Mouse (Mus musculus) right cerebral cortex, postnatal 4 days (tissue): ENCODE measurements around the gene Gpc3.
A peak's percentile ranks its signal among the peaks of the same experiment; 100 is the strongest.

Experiments used
- DNase-seq: peaks from one replicate; pipeline ENCODE4 v3.0.0-alpha.2; 2022

The Gpc3 gene

DNA sequence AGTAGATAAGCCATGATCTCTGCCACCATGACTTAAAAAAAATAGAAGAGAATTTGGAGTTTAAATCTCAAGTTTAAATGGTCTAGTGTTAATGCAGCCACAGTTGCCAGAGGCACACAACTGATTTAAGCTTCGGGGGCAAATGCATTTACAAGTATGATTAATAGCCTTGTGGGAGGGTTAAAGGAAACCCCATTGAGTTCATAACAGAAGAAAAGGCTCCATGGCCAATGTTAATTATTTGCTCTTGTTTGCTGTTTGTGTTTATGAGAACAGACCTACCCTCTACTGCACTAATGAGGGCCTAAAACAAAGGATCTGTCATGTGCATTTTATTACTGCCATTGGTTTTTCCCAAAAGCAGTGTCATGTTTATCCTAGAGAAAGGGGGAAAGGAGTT is 62.5 kb downstream of the Gpc3 start:
- DNase-seq: no peak

- no peak for DNase-seq
These were observed 69.1 kb downstream of the Gpc3 start for GRCm38 (mm10) chrX:52544623-52545022.

- DNase-seq: no peak
These were observed 76.5 kb downstream of the Gpc3 start for GRCm38 (mm10) chrX:52537282-52537681.

GRCm38 (mm10) chrX:52533766-52534165 is 80.0 kb downstream of the Gpc3 start:
- DNase-seq: no peak

DNA sequence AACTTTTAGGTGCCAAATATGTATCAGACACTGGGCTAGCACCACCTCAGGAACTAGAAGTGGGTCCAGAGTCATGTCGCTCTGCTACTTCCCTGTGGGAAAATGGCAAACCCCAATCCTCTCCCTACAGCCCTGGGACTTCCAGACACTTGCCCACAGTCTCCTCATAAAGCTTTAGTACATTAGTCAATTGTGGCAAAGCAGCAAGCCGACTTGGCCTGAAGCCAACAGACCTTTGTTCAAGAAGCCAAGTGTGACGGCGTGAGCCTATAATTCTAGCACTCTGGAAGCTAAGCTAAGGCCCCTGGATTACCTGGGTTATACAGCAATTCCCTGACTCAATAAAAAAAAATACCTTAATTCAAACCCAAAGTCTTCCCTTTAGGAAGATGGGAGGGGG is 80.7 kb downstream of the Gpc3 start:
- DNase-seq: no peak

DNA sequence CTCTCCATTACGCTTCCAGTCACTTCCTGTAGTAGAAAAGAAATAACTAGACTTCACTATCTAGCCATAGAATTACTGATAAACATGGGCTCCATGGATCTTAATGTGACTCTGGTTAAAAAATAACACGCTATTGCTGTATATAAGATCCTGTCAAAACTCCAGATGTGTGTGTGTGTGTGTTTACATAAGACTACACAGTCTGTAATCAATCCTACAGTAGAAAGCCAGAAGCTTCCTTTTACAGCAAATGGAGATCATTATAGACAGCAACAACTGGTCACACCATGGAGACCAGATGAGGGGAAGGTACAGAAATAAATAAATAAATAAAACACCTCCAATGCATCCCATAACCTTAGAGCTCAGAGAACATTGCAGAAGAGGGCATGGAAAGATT is 81.6 kb downstream of the Gpc3 start:
- DNase-seq: no peak

DNA sequence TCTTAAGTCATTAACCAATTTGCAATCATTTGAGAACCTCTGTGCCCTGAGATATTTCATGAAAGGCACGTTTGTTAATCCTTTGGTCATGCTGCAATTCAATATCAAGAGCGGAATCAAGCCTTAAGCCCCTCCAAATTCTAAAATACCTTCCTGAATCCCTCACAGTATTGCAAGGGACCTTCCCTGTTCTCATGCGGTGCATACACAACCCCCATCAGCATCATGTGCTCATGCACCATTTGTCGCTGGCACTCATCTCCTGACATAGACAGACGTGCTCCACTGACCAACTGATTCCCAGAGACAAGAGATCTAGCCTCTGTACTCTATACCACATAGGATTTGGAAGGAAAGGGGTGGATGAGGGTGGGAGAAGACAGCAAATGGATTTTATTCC is 87.7 kb downstream of the Gpc3 start:
- DNase-seq: no peak

- no peak for DNase-seq
These were observed 88.6 kb downstream of the Gpc3 start for GRCm38 (mm10) chrX:52525132-52525531.

GRCm38 (mm10) chrX:52514553-52514952 is 99.2 kb downstream of the Gpc3 start:
- DNase-seq: peak; percentile 7

DNA sequence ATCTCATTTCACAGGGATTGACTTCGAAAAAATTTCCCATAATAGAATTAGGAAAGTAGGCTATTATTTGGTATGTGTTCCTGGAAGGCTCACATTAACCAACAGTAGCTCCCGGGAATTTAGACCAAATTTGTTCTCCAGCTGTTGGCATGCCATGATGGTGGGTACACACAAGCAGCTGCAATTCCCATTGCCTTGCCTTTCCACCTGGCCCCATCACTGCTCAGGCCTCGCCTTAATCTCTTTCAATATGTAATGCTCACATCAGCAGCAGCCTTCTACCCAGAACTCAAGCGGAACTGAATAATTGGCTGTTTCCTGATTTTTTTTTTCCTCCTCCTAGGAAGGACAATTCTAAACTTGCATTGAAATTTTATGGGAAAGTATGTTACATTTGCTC is 102.6 kb downstream of the Gpc3 start:
- DNase-seq: no peak

DNA sequence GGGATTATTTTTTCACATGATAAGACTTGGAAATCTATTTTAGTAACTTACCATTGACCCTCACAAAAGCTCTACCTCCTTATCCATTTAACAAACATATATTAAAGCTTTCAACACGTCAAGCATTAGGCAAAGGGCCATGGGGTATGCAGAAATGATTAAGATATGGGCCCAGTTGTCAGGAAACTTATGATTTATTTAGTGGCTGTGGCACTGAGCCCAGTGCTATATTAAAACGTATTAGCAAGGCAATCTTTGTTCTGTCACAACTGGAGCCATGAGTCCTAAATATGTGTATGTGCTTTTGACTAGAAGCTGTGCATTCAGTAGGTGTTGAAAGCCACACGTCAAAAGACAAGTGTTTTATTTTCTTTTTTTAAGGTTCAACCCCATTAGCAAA is 109.9 kb downstream of the Gpc3 start:
- DNase-seq: no peak

DNA sequence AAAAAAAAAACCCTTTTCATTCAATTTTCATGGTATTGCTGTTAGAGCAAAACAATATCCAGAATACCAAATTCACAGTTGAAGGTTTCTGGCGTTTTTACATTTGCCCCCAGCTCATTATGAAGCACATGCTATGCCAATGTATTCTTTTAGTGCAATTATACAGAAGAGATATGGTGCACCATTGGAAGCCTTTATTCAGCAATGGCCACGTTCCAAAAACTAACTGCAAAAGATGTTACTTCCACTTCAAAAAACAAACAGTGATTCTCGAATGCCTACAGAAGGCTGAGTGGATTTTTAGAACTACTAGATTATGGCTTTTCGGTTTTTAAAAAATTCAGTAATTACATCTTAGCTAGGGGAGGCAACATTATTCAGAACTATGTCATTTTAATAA is 124.3 kb downstream of the Gpc3 start:
- DNase-seq: no peak

- DNase-seq: no peak
These were observed 158.6 kb downstream of the Gpc3 start for GRCm38 (mm10) chrX:52455074-52455588.

DNA sequence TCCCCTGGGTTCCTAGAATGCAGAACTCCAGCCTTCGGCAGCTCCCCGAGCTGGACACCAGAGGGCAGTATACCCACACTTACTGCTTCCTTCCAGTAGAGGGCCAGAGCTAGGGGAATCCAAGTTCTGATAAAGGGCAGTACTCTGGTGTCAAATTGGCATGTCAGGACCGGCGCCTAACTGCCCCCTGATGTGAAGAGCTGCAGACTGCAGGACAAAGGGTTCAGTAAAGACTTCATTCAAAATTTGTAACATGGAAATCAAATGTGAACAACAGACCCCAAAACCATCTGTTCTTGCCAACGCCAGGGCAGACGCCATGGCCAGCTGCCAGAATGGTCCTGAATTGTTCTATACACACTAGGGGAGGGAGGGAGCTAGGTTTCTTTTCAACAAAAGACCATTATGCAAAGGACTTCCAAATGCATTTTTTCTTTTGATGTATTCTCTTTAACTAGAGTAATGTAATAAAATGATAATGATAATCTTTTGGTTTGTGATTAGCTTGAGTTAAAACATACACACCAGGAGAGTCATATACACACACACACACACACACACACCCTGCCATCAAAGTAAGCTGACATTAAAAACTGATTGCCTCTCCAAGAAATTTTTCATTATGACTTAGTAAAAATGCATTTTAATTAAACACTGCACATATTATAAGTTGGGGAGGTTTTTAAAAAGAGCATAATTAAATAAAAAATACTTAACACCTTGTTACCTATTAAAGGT is 160.1 kb downstream of the Gpc3 start:
- peak; percentile 57 for DNase-seq

DNA sequence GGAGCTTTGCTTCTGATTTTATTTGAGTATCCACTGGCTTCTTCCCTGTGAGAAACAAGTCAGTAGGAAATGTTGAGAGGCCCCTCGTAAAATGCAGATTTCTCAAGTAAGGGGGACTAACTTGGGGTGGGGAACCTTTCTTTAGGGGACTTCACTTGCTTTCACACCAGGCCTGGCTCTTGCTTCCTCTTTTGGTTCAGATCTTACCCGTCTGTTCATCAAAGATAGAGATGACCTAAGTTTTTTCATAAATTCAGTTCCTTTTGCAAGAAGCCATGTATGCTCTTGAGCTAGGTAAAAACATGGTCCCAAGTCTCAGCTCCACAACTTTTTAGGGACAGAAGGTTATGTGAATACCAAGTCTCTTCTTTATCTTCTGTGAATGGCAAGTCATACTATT is 164.6 kb downstream of the Gpc3 start:
- no peak for DNase-seq

DNA sequence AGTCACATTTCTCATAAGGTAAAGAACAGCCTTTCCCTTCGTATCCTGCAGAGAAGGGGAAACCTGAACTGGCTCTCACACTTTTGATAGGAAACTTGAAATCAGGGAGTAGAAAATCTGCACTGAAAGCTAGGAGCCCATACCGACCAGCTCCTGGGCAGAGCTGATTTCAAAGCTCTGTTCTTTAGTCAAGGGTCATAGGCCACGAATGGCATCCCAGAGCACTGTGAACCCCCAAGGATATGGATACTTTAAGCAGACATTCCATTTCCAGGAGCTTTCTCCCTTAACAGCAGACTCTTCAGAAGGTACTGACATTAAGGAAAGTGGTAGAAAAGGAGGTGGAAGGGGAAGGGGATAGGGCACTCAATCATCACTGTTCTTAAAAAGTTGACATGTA is 165.3 kb downstream of the Gpc3 start:
- no peak for DNase-seq

- no peak for DNase-seq
These were observed 167.2 kb downstream of the Gpc3 start for GRCm38 (mm10) chrX:52446530-52446929.

- no peak for DNase-seq
These were observed 168.8 kb downstream of the Gpc3 start for GRCm38 (mm10) chrX:52444977-52445376.

- DNase-seq: peak; percentile 2
These were observed 172.0 kb downstream of the Gpc3 start for GRCm38 (mm10) chrX:52441798-52442197.

- DNase-seq: no peak
These were observed 174.3 kb downstream of the Gpc3 start for GRCm38 (mm10) chrX:52439421-52439820.

DNA sequence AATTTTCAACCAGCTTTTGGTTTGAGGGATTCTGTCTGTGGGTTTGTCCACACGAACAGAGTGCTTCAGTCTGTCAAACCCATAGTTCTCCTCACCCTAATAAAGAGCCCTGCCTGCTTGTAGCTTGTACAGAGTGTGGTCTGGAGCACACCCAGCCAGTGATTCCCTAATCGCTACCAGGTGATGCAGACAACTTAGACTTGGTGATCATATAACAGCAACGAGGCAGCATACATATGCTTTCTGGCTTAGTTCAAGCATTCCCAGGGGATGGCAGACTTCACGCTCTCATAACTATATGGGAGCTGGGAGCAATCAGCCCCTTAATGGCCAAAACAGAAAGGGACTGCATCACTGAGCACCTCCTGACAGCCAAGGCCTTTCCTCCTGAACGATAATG is 188.1 kb downstream of the Gpc3 start:
- no peak for DNase-seq

DNA sequence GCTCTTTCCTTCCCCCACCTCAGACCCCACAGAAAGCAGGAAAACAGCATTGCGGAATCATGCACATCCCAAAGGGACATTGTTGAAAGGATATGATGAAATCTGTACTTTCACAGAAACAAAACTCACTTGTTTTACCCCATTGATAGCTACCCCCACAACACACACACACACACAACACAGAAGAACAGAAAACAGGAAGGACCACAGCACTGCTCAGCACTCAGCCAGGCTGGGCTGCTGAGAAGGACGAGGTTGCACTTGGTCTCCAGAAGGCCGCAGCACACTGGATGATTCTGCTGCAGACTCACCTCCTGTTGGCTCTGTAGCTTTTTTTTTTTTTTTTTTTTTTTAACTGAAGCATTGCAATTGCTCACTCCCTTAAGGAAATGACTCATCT is 193.9 kb downstream of the Gpc3 start:
- DNase-seq: no peak

DNA sequence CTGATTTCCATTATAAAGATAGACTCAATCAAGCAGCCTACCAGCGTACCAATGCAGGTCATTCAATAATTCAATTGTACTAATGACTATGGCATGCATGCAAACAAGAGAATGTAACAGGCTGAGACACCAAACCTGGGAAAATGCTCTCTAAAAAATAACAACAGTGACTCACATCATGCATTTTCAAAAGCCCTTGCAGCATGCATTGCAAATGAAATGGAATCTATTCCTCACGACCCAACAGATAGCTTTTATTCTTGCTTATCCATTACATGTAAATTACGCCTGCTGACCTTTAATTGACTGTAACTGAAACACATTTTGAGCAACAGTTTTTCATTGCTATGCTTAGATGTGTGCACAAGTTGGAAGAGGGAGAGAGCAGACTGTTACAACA is 200.8 kb downstream of the Gpc3 start:
- DNase-seq: no peak

DNA sequence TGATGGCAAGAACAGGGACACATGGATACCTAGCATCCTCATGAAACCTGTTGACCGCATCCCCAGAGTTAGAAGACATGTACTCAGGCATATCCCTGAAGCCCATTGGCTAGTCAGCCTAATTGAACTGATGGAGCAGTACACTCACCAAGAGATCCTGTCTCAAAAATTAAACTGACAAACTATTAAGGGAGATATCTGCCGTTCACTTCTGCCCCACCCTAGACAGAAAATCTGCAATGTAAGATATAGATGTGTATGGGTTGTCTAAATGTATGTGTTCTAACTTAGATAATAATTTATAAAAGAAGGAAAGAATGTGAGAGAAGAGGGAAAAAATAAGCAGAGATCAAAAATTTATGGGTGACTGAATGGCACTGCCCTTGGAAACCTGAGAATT is 212.6 kb downstream of the Gpc3 start:
- no peak for DNase-seq

DNA sequence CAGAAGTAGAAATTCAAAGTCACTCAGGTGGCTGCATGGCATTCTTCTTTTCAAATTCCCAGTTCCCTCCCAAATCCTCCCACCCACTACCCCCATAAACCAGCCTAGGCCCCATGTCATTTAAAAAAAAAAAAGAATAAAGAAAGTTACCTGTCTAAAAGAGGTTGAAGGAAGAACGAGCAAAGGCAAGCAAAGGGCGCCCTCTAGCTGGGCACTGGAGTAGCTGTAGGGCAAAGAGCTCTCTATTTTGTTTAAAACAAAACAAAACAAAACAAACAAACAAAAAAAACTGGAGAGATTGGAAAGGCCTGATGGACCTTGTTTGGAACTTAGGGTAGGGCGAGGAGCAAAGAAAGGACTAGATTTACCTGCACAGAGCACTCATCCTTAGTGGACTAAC is 238.6 kb downstream of the Gpc3 start:
- no peak for DNase-seq
